Mouse (Mus musculus): Measurements from ENCODE around the gene Mus81.
"Not testable (repeated sequence)": the region's sequence is repeated elsewhere in the genome, so short reads cannot be mapped to it uniquely, and the experiment has no call there.

Gene Mus81

GRCm38 (mm10) chr19:5487768-5488550, at the start of gene Mus81:
Mus81 (minus strand) TSS chr19:5488402.
- peak; percentile 96 for DNase-seq (ENCODE audit: low spot score)

DNA sequence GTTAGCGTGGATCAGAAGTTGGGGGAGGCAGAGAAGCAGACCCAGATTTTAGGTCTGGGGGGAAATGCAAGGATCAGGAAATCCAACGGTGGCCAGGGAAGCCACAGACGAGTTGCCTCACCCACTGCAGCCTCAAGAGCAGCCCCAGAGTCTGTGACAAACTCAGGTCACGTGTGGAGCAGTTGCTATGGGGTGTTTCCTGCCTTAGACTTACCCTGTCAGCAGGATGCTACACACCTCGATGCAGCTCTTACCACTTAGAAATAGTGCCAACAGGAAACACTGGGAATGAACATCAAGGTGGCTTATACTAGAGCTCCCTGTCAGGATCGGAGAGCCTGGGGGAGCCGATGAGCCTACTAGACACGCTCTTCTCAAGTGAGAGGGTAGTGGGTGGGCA, 44.3 kb upstream of the Mus81 start:
- no peak for DNase-seq (ENCODE audit: low spot score)

DNA sequence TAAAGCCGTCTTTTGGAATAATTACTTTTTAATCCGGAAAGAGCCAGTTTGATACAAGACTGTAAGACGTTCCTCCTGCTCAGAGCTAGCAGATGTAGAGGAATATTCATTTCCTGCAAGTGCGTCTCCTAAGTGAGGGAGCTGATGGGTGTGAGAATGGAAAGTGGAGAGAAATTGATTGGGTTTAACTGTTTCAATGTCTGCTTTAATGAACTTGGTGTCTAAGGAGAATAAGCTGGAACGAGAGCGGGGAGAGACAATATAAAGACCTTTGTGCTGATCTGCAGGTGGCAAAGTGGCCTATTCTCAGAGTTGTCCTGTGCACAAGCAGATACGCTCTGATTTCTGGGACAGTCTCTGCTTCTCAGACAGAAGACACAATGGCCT, 41.9 kb upstream of the Mus81 start:
- peak; percentile 18 for DNase-seq (ENCODE audit: low spot score)

DNA sequence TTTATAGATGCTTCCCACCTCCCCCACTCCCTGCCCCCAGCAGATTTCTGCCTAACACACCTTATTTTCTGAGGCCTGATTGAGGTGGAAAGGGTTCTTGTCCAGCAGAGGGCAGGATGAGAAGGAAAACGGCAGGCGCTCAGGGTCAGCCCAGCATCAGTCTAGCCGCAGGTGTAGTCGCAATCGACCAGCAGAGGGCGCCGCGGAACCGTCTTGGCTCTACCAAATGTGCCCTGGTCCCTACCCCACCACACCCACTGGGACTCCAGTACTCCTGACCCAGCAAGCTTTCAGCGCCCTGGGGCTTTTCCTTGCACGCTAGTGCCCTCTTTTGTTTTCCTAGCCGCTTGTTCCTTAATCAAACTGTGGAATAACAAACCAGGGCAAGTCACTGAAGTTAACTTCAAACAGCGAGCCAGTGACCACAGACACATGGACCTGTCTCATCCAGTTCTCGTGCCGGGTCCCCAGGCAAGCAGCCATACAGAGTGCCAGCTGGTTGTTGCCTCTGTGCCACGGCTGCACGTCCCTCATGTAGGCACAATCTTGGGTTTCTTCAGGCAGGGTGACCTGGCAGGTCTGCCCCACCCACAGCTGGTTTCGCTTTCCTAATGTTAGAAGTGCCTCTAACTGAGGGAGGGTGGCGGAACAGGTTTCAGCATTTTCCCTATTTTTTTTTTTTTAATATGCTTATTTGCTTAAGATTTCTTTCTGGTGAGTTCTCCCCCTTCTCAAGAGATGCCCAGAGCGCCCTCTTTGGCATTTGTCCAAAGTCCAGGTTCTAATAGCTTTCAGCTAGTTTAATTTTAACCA, 41.3 kb upstream of the Mus81 start:
- DNase-seq (ENCODE audit: low spot score), result peak; percentile 99

DNA sequence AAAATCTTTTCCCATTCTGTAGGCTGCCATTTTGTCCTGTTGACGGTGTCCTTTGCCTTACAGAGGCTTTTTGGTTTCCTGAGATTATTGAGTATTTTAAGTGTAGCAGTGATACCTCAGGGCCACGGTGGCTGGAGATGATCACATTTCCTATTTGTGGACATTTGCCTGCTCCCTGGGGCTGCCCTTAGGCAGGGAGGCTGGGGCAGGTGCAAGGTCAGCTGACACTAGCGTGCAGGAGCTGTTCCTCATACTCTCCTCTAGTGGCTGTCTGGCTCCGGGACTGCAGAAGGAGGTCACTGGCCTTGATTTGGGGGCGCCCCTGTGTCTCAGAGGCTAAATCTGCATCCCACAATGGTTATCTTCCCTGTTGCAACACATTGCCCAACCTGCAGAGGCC, 37.0 kb upstream of the Mus81 start:
- DNase-seq (ENCODE audit: low spot score), result no peak

DNA sequence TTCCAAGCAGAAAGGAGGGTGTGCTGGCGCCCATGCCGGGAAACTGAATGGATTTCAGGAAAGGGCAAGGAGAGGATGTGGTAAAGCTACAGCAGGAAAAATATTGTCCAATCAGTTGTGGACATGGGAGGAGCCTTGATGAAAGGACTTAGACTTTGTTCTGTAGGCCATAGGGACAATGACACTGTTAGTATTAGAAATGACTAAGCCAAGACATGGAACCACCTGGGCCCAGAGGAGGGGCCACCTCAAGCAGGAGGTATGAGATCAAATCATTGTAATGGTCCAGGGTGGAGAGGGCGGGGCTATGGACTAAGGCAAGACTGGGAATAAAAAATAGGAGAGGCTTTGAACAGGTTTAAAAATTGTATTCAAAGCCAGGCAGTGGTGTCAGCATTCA, 30.5 kb upstream of the Mus81 start:
- DNase-seq (ENCODE audit: low spot score), result no peak

- DNase-seq (ENCODE audit: low spot score), result no peak
Measured at GRCm38 (mm10) chr19:5516906-5517505, 28.8 kb upstream of the Mus81 start.

- no peak for DNase-seq (ENCODE audit: low spot score)
Measured at GRCm38 (mm10) chr19:5515840-5516777, 27.9 kb upstream of the Mus81 start.

GRCm38 (mm10) chr19:5513005-5513349, 24.8 kb upstream of the Mus81 start:
- no peak for DNase-seq (ENCODE audit: low spot score)

- no peak for DNase-seq (ENCODE audit: low spot score)
Measured at GRCm38 (mm10) chr19:5512091-5513004, 24.1 kb upstream of the Mus81 start.

DNA sequence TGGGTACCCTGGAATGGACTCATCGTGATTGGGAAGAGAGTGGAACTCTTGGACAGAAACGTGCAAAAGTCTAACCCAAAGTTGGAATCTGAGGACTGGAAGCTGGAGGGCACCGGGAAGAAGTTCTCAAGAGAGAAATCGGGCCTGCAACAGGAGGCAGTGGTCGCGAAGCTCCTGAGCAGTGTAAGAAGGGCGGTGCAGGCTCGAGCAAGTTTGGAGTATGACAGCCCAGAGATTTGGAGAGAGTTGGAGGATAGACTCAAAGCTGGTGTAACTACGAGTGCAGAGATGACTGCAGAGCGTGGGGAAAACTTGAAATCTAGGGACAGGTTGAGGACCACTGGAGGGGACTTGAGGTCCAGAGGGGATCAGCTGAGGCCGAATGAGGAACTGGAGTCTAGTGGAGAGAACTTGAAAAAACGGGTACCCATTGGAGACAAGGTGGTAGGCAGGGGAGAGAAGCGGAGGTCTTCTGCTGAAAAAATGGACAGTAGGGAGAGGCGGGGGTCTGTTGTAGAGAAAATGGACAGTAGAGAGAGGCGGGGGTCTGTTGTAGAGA, 23.0 kb upstream of the Mus81 start:
- no peak for DNase-seq (ENCODE audit: low spot score)

- DNase-seq (ENCODE audit: low spot score), result peak; percentile 96
Measured at GRCm38 (mm10) chr19:5510031-5511026, 22.1 kb upstream of the Mus81 start, which contains the start of gene Snx32. Snx32 (minus strand) TSS chr19:5510538.

GRCm38 (mm10) chr19:5503687-5504086, 15.5 kb upstream of the Mus81 start, which contains the start of gene 1700020D05Rik:
1700020D05Rik (minus strand) TSS chr19:5503787.
- DNase-seq (ENCODE audit: low spot score), result no peak

- no peak for DNase-seq (ENCODE audit: low spot score)
Measured at GRCm38 (mm10) chr19:5500330-5500875, 12.2 kb upstream of the Mus81 start.

- no peak for DNase-seq (ENCODE audit: low spot score)
Measured at GRCm38 (mm10) chr19:5496052-5496370, 7.8 kb upstream of the Mus81 start.

GRCm38 (mm10) chr19:5495353-5496051, 7.3 kb upstream of the Mus81 start:
- DNase-seq (ENCODE audit: low spot score), result no peak

DNA sequence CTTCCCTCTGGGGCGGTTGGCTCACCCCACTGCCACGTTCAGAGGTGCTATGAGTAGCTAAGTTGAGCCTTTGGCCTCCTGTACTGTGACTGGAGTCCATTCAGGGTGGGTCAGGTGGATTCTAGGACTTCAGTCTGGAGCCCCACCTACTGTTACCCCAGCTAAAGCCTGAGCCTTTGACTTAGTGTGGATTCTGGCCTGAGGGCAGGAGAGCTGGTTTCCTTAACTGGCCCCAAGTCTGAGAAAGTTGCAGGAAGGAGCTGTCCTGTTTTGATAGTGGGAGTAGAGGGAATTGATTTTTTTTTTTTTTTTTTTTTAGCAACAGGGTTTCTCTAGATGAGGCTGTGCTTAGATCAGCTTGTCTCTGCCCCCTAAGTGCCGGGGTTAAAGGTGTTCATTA, 6.1 kb upstream of the Mus81 start:
- DNase-seq (ENCODE audit: low spot score), result no peak

- DNase-seq (ENCODE audit: low spot score), result not testable (repeated sequence)
Measured at GRCm38 (mm10) chr19:5493301-5493721, 5.1 kb upstream of the Mus81 start.

All from embryo, embryonic 10 days (tissue).